Mouse (Mus musculus): ENCODE measurements at regions not wholly inside any gene's neighbourhood (a gene's known extent, or its start where the extent isn't known, plus 50 kb on each side); places are given as distances from the start of the nearest gene placed in this dataset.

DNA sequence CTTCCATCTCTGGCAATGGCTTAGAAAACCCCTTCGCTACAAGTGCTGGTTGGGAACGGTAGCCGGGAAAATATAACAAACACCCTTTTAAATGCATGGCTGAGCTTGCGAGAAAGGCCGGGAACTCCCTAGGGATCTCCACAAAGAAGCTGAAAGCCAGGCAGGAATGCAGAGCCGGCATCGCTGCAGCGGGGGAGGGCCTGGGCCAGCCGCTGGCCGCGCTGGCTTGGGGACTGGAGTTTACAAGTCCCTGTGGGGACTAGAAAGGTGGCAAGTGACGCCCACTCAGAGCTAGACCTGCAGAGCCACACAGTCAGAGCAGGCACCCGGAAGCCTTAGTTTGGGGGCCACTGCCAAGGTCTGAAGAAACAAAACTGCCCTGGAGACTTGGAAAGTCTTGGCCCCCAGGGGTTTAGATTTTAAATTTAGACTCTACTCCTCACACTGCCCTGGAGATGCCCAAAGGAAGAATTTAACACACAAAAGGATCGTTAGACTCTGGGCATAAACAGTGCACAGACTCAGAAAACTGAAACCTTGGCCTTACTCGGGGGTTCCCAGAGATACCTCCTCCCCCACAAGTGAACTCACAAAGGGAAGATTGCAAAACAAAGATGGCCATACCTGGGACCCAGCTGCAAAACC, 59.4 kb downstream of the 1700001O22Rik start:
- peak; percentile 74 for DNase-seq

DNA sequence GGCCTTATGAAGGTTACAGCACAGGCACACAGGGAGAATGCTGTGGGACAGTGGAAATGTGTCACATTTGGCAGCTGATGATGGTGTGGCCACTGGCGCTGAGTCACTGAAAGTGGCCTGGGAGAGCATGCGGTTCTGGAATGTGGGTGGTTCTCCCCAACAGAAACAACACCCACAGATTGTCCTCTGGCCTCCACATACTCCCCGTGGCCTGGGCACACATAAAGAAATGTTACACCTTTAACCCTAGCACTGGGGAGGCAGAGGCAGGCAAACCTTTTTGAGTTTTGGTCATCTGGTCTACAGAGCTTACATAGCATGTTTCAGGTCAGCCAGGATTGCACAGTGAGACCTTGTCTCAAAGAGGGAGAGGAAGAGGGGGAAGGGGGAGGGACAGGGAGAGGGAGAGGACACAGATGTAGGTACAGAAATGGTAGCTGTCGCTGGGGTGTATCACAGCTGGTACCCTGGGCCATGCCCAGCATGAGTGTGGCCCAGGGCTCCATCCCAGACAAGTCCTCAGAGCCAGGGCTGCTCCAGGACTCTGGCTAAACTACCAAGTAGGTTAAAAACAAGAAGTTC, 60.1 kb downstream of the 1700001O22Rik start:
- DNase-seq: peak; percentile 55

DNA sequence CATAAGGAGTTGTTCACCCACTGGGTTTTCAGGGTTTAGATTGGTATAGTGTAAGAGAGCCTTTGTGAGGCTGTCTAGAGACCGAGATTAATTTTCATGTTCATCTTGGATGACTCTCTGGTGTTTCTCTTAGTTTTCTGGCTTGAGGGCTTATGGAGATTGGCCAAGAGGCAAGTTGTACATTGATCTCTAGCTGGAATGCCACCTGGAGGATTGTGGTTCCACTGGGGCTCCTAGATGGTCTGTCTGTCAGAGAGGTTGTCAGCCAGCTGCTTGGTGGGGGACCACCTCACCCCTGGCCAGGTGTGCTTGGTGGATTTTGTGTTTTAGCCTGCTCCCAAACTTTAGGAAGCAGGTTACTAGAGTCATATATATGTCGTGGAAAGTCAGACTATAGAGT, 62.0 kb downstream of the 1700001O22Rik start:
- no peak for DNase-seq

DNA sequence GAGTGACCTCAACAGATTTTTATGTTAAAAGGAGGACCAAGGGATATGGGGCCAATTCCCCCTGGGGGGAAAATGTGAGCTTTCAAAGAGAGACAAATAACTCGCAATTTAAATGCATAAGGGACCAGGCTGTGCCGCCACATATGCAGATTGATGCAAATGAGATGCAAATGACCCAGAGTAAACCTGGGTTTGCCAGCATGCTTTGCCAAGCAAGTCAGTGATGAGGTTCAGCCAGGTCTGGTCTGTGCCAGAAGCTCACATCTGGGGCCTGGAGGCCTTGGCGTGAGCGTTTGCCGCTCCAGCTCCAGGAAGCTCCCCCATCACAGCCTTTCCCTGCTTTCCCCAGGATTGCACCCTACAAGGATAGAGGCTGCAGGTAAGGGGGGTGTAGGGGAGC, 65.7 kb downstream of the 1700001O22Rik start:
- no peak for DNase-seq

DNA sequence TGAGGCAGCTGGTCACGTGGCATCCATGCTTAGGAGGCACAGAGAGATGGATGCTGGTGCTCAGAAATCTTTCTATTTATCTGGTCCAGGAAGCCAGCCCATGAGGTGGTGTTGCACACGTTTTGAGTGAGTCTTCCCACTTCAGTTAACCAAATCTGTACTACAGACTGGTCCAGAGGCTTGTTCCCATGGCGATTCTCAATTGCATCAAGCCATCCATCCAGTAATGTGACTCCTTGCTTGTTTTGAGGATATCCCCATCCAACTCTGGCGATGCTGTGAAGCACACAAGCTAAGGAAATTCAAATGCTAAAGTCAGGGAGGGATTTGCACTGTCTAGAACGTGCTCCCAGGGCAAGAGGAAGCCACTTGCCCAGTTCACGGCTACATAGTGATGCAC, 66.8 kb downstream of the 1700001O22Rik start:
- no peak for DNase-seq

DNA sequence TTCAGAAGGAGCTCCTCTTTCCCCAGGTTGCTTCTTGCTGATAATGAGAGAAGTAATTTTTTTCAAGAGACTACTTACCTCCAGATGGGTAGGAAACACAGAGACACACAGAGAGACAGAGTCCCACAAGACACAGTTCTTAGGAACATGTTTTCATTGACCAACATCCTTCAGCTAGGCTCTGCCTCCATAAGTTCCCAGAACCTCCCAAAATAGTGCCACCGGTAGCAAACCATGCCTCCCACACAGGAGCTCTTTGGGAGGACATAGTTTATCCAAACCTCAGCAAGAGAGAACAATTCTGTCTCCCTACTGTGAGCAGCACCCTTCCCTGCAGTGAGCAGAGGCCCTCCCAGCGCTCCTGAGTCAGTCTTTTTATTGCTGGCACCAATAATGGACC, 67.2 kb downstream of the 1700001O22Rik start:
- DNase-seq: no peak

DNA sequence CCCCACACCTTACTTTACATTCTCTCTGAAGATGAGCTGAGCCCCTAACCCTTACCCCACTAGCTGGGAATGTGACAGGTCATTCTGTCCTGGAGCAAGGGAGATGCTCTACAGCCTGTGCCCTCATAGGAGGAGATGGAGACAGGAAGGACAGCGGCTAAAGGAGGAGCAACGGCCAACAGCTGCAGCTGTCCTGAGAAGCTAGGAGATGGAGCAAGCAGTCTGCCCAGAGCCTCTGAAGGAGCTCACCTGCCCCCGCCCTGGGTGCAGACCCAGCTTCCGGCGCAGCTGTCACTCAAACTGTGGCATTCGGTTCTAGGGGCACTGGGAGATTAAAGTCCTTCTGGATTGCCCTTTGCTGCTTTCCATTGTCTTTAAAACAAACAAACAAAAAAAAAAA, 69.6 kb downstream of the 1700001O22Rik start:
- DNase-seq: no peak

DNA sequence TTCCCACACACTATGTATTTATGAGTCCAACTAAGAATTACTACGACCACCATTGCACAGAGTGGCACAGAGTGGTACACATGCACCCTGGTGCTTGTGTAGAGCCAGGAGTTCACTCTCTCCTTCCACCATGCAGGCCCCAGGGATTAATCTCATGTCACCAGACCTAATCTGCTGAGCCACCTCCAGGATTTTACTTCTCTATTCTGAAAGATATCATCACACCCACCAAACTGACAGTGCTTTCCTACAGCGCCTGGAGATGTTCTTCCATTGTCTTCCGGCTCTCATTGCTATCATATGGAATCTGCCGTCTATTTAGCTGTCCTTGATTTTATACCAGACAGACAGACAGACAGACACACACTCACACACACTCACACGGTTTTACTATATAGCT, 71.6 kb downstream of the 1700001O22Rik start:
- no peak for DNase-seq

DNA sequence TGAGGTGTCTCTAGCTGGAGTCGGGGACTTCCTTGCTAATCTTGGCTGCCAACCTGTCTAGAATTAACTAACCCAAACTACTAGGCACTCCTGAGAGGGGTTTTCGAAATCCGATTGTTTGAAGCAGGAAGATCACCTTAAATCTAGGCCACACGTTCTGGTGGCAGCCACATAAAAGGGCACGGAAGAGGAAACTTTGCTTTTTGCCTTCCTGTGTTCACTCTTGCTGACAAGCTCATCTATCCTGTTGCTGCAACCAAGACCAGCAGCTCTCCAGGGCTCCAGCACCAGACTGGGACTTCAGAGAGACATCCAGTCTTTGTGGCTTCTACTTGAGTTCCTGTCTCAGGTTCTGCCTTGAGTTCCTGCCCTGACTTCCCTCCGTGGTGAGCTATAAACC, 75.5 kb downstream of the 1700001O22Rik start:
- no peak for DNase-seq

DNA sequence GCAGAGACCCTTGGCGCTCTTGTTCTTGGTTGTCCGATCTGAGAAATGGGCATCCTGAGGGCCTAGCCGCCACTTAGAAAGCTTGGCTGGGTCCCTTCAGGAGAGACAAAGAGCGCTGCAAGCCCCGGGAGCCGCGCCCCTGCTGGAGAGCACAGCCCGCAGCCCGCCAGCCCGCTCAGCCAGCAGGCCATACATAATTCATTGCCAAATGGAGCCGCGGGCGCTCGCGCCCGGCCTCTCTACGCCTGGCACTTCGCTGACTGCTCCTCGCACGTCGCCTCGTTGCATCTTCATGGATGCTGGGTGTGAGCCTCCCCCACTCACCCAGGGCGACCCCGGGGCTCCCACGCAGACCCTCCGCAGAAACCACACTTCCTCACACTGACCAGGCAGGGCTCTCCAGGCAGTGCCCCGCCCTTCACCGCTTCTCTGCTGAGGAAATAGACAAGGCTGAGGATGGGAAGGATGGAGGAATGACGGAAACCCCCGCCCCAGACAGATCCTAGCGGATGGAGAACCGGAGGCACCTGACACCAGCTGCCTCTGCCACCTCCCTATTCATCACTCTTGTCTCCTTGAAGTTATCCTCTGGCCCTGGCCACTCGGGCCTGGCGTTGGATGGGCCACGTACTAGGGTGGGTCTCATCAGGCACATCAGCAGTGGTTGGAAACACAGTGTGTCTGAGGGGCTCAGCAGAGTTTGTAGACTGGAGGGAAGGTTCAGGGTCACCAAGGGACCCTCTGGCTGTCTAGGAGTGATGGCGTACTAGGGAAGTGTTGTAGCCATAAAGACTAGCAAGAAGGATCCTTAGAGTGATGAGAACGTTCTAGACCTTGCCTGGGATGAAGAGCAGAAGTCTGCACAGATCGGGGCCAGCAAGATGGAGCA, 77.6 kb downstream of the 1700001O22Rik start:
- DNase-seq: peak; percentile 55

DNA sequence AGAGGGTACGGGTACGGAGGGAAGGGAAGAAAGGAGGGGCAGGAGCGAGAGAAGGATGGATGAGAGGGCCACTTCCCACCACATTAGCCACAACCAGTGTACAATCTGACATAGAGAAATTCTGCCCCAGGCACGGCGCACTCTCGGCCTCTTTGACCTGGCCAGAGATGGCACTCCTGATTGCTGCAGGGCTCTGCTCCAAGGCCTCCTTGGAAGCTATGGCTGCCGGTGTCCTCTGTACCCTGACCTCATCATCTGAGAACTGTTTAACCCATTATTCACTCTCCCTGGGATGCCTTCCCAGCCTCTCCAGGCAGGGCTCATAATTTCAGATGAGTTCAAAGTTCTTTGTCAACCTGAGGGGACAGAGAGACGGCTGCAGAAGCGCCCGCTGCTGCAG, 78.3 kb downstream of the 1700001O22Rik start:
- DNase-seq: no peak

DNA sequence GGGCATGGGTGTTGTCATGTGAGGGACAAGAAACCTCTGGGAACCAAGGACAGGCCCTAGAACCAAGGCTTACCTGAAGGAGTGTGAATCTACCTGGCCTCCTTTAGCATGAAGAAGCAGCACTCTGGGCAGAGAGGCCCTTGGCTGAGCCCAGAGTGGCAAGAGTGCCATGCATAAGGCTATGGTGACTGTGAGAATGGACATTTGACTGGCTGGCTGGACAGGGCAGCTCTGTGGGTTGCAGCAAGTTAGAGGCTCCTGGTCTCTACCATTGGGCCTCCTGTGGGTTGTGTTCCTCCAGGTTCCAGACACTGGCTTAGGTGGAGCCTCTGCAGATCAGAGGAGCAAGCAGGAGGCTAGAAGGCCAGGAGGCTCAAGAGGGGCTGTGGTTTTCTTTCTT, 78.9 kb downstream of the 1700001O22Rik start:
- no peak for DNase-seq

DNA sequence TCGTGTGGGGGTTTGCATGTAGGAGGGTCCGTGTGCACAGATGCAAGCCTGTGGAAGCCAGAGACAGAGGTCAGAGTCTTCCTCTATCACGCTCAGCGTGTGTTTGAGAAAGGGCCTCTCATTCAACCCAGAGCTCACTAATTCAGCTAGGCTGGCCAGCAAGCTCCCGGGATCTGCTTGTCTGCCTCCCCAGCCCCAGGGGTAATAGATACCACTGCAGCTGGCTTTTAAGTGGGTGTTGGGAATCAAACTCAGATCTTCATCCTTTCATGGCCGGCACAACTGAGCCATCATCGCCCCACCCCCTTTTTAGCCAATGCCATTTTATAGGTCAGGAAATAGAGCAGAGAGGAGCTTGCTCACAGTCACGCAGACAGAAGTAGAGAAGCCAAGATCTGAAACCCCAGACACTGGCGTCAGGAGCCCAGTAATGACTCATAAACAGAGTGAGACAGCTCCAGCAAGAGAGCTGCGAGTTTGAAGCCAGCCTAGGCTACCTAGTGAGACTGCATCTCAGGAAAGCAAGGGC, 80.3 kb downstream of the 1700001O22Rik start:
- peak; percentile 42 for DNase-seq

DNA sequence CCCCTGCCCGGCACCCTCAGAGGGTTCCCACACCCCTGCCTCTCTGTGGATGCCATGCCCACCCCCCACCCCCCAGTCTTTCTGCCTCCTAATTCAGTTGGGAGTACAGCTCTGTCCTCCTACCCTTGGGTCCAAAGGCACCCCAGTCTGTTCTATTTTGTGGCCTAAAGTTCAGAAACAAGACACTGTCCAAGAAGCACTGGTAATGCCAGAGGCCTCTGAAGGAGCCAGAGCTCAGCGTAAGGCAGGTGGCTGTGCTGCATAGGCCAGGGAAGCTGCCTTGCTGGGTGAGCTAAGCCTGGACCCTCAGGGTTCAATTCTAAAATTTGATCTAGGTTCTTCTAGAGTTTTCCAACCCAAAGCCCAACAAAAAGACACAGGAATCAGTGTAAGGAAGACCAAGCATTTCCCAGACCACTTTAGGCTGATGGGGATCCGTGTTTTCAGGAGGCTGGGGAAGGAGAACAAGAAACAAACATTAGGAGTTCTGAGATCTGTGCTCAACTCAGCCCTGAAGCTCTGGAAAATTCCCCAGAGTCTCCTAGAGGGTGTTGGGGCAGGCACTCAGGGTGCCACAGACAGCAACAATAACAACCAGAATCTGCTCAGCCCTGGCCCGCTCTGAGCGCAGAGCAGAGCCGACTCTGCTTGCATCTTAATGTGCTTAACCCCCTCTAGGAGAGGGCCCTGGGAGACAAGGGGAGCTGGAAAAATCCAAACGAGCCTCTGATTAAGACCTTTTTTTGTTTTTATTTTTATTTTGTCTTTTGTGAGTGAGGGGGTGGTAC, 81.0 kb downstream of the 1700001O22Rik start:
- DNase-seq: no peak

DNA sequence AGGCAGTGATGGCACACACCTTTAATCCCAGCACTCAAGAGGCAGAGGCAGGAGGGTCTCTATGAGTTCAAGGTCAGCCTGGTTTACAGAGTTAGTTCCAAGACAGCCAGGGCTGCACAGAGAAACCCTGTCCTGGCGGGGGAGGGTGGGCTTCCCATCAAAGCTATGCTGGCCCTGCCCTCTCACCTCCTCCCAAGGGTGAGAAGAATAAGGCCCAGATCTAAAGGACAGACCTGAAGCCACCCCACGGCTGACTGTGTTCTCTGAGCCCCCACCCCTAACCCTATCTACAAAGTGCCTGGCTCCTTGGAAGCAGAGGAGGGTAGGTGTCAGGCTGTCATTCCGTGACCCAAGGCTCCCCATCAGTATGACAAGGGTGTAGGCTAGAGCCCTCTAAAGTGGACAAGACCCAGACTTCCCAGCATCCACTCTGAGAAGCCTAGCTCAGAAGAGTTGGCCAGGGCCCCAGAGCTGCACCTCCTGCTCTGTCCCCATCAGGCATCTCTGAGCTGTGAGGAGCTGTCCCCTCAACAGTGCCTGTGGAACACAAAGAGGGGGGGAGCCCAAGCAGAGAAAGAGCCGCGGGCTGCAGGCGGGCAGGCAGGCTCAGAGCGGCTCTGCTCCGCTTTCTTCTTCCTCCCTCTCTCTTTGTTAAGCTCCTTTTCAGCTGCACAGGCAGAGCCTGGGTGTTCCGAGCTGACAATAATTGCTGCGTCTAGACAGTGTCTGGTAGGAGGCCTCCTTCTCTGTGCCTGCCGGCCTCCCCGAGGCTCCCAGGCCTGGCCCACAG, 81.8 kb downstream of the 1700001O22Rik start:
- peak; percentile 61 for DNase-seq

DNA sequence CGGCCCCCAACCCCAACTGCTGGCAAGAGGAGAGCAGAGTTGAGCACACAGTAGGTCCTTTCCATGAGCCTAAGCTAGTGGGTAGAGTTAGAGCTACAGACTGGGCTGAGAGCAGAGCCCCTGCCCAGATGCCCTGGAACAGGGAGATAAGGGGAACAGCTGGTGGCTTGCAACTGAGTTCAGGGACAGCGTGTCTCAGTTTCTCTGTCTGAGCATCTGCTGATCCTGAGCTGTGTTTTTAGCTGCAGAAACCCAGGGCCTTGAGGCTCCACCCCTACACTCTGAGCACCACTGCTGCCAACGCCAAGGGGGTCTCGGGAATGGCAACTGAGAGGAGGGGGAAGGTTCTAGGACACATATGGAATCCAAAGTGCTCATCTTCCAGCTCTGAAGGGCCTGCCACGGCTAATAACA, 82.4 kb downstream of the 1700001O22Rik start:
- no peak for DNase-seq

DNA sequence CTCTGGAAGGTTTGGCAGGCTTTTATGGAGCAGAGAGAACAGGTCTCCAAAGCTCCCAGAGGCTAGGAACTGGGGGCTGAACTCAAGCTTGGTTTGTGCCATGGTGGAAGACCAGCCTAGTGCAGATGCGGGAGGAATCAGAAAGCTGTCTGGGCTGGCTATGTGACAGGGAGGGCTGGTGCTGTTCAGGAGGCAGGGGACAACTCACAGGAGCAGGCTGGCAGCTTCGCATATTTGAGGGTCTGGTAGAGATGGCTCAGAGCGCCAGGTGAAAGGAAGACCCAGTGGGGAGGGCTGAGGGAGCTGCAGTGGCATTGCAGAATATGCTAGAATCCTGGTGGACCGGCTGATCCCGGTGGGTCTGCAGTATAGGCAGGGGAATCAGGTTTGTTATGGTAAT, 83.2 kb downstream of the 1700001O22Rik start:
- no peak for DNase-seq

DNA sequence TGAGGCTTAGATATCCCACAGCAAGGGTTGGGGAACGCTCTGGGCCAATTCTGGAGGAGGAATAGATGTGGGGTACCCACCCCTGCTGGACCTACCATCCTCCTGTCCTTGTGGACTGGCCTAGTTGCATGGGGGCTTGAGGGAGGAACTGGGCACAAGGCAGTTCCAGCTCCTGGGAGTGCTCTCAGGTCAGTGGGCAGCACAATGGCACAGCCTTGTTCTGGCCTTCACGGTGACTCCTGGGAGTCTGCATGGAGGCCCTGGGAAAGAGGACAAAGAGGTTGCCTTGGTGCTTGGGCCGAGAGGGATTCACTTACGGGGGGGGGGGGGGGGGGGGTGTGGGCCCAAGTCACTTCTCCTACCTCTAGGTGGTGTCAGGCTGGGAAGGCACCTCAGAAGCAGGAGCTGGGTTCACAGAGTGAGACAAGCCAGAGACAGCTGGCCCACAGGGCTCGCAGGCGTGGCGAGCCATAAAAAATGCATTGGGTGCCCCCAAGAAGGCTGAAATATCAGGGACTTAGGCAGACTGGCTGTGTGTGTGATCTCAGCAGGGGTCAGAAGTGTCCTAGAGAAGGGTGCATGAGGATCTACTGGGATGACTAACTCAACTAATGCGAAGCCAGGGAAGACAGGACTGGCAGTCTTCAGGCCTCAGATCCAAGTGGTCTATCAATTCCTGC, 83.7 kb downstream of the 1700001O22Rik start:
- DNase-seq: peak; percentile 37

DNA sequence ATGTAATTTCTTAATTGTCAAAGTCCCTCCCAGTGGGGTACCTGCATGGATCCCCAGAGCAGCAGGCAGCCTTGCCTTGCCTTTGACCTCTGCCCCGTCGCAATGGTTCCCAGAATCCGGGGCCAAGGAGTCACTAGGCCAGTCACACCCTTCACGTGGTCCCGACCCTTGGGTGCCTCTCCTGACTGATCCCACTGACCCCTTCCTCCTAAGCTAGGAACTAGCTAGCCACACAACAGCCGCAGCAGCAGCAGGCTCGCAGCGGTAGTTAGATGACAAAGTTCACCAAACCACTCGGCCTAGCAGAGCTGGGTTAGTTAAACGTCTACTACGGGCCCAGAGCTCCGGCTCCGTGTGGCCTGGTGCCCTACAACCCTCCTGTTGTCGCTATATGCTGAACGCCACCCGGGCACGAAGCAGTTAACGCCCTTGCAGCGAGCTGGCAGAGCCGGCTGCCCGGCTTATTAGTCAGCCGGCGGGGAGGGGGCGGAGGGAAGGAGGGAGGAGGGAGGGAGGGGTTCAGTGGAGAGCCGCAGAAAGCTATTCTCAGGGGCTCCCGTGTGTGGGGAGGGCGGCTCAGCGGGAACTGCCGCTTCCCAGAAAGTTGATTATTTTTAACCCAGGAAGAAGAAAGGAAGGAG, 84.6 kb downstream of the 1700001O22Rik start:
- DNase-seq: peak; percentile 89

DNA sequence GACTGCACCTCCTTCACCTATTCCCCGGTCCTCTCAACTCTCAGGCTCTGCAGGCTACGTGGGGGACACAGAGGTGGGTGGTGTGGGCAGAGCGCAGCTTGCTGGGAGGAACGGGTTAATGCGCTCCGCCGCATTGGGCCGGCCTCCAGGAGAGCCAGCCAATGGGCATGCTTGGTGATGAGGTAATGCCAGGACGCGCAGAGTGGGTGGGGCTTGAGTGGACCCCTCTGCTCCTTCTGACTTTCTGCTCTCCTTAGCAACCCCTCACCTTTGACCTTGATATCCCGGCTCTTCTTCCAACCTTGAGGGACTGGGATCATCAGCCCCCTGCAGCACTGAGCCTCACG, 85.2 kb downstream of the 1700001O22Rik start:
- peak; percentile 94 for DNase-seq
